Mouse (Mus musculus) erythroblast, embryonic 14.5 days (primary cell): ENCODE measurements around the gene Slc3a2. TPM values are rescaled to one million over a fixed set of nuclear protein-coding genes. Genes with fewer than 3 reads are reported as not detected.
A peak's percentile ranks its signal among the peaks of the same experiment; 100 is the strongest.
"Not testable (repeated sequence)": the region's sequence is repeated elsewhere in the genome, so short reads cannot be mapped to it uniquely, and the experiment has no call there.

ENCODE experiments used
- H3K27me3 ChIP-seq: 2 replicates; pipeline ENCODE4 v1.6.1; 2012; ENCODE audit warnings: inconsistent platforms; ENCODE audit not compliant: control insufficient read depth
- H3K36me3 ChIP-seq: 2 replicates; pipeline ENCODE4 v1.6.1; 2012; ENCODE audit warnings: mild to moderate bottlenecking, inconsistent platforms; ENCODE audit not compliant: control insufficient read depth
- H3K4me1 ChIP-seq: 2 replicates; pipeline ENCODE4 v1.6.1; 2012; ENCODE audit warnings: inconsistent platforms; ENCODE audit not compliant: control insufficient read depth
- H3K4me3 ChIP-seq: replicated peaks from 2 replicates; pipeline ENCODE3; 2012; ENCODE audit warnings: moderate library complexity, mild to moderate bottlenecking, inconsistent platforms
- H3K9me3 ChIP-seq: 2 replicates; pipeline ENCODE4 v1.6.1; 2012; ENCODE audit warnings: low read length, inconsistent platforms, mixed read lengths; ENCODE audit not compliant: control insufficient read depth
- GATA1 ChIP-seq: IDR thresholded peaks from 2 replicates; pipeline ENCODE4 v1.6.1; 2012; ENCODE audit warnings: low read length, inconsistent platforms, mixed read lengths
- TAL1 ChIP-seq: IDR thresholded peaks from 3 replicates; pipeline ENCODE4 v1.6.1; 2012; ENCODE audit warnings: low read length, inconsistent platforms, mixed read lengths
- polyA plus RNA-seq: library from polyadenylated mRNA; stranded (reverse); fragments of >175 nt; gene quantifications from 2 replicates; pipeline ENCODE4 v1.2.3, GENCODE M21; 2012

The Slc3a2 gene
- polyA plus RNA-seq, 1 experiment = 33.5 TPM

GRCm38 (mm10) chr19:8722559-8722906 lies 636 bp downstream of the Slc3a2 start:
- TF ChIP-seq GATA1 (no peak), TAL1 (no peak)
- H3K4me1 ChIP-seq = peaks cover 76% of the 10 kb centered on the region
- H3K36me3 ChIP-seq = peaks cover 44% of the 10 kb centered on the region
- H3K4me3 ChIP-seq = peak overlapping the region; percentile 80
- H3K9me3 ChIP-seq = no peaks in the 10 kb centered on the region
- no peaks in the 10 kb centered on the region for H3K27me3 ChIP-seq

DNA sequence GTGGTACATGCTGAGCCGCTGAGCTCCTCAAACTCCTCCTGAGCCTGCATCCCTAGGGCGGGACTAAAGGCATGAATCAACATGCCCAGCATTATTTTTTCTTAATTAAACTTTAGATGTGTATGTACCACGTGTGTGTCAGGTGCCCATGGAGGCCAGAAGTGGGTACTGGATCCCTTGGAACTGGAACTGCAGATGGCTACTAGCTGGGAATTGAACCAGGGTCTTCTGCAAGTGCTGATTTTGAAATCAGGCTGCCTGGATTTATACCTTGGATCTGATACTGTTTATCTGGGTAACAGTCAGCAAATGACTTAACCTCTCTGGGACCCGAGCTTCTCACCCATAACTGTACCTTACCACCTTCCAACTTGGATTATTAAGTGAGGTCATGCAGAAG lies 1.1 kb downstream of the Slc3a2 start:
- no peaks in the 10 kb centered on the region for H3K9me3 ChIP-seq
- peak overlapping the region; percentile 80 for H3K4me3 ChIP-seq
- no peaks in the 10 kb centered on the region for H3K27me3 ChIP-seq
- H3K36me3 ChIP-seq = peaks cover 41% of the 10 kb centered on the region
- peaks cover 80% of the 10 kb centered on the region for H3K4me1 ChIP-seq
- TF ChIP-seq TAL1 (no peak), GATA1 (no peak)

DNA sequence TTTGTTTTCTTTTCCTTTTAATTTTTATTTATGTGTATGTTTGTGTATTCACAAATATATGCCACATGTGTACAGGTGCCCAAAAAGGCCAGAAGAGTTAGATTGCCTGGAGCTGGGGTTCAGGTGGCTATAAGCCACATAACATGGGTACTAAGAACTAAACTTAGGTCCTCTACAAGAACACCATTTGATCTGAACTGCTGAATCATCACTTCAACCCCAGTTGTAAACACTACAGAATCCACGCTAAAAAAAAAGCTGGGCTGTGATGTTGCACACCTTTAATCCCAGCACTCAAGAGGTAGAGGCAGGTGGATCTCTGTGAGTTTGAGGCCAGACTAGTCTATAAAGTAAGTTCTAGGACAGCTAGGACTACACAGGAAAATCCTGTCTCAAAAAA lies 1.8 kb downstream of the Slc3a2 start:
- peak overlapping the region; percentile 80 for H3K4me3 ChIP-seq
- no peaks in the 10 kb centered on the region for H3K27me3 ChIP-seq
- no peaks in the 10 kb centered on the region for H3K9me3 ChIP-seq
- peaks cover 79% of the 10 kb centered on the region for H3K4me1 ChIP-seq
- peaks cover 35% of the 10 kb centered on the region for H3K36me3 ChIP-seq
- no peak for TF ChIP-seq TAL1
- no peak for TF ChIP-seq GATA1

DNA sequence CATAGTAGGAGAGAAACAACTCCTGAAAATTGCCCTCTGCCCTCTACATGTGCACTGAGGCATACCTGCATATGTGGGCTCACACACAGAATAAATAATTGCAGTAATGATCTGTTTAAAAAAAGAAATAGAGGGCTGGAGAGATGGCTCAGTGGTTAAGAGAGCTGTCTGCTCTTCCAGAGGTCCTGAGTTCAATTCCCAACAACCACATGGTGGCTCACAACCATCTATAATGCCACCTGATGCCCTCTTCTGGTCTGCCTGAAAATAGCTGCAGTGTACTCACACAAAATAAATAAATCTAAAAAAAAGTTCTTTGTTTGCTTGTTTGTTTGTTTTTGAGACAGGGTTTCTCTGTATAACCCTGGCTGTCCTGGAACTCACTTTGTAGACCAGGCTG lies 4.1 kb downstream of the Slc3a2 start:
- not testable (repeated sequence) for H3K4me3 ChIP-seq, H3K27me3 ChIP-seq, H3K9me3 ChIP-seq
- Histone ChIP-seq H3K36me3 (peaks cover 15% of the 10 kb centered on the region), H3K4me1 (peaks cover 81% of the 10 kb centered on the region)

- TF ChIP-seq TAL1 (no peak), GATA1 (no peak)
- Histone ChIP-seq H3K4me1 (peaks cover 84% of the 10 kb centered on the region), H3K9me3 (no peaks in the 10 kb centered on the region), H3K4me3 (no peak overlapping the region), H3K36me3 (peaks cover 13% of the 10 kb centered on the region), H3K27me3 (no peaks in the 10 kb centered on the region)
Measured at GRCm38 (mm10) chr19:8718357-8718756, 4.8 kb downstream of the Slc3a2 start.

- Histone ChIP-seq H3K4me1 (peaks cover 76% of the 10 kb centered on the region), H3K4me3 (peak overlapping the region; percentile 12), H3K36me3 (peaks cover 24% of the 10 kb centered on the region), H3K27me3 (no peaks in the 10 kb centered on the region), H3K9me3 (no peaks in the 10 kb centered on the region)
- TF ChIP-seq GATA1 = no peak
- no peak for TF ChIP-seq TAL1
Measured at GRCm38 (mm10) chr19:8716767-8717475, 6.2 kb downstream of the Slc3a2 start.

GRCm38 (mm10) chr19:8715868-8716766 lies 7.1 kb downstream of the Slc3a2 start:
- Histone ChIP-seq H3K36me3 (peaks cover 32% of the 10 kb centered on the region), H3K9me3 (no peaks in the 10 kb centered on the region), H3K27me3 (no peaks in the 10 kb centered on the region), H3K4me1 (peaks cover 77% of the 10 kb centered on the region), H3K4me3 (peak overlapping the region; percentile 52)
- TF ChIP-seq TAL1 (peak; percentile 51; the same call in 2 of the 3 replicates), GATA1 (no peak)

- H3K9me3 ChIP-seq = no peaks in the 10 kb centered on the region
- H3K27me3 ChIP-seq = no peaks in the 10 kb centered on the region
- peaks cover 77% of the 10 kb centered on the region for H3K4me1 ChIP-seq
- H3K4me3 ChIP-seq = peak overlapping the region; percentile 91
- peak; percentile 98 for TF ChIP-seq TAL1
- peak; percentile 97 for TF ChIP-seq GATA1
- H3K36me3 ChIP-seq = peaks cover 37% of the 10 kb centered on the region
Measured at GRCm38 (mm10) chr19:8714653-8715481, 8.3 kb downstream of the Slc3a2 start.
